Mouse (Mus musculus): Measurements from ENCODE around the gene 4930572O03Rik.
"Not testable (repeated sequence)": the region's sequence is repeated elsewhere in the genome, so short reads cannot be mapped to it uniquely, and the experiment has no call there.

Gene 4930572O03Rik

GRCm38 (mm10) chr5:15628136-15628535 is 28.7 kb downstream of the 4930572O03Rik start:
- in situ Hi-C loops (cut with MboI, MseI), result not testable (repeated sequence)

- in situ Hi-C loops (cut with MboI, MseI), result not testable (repeated sequence)
Measured at GRCm38 (mm10) chr5:15618764-15619163, 38.1 kb downstream of the 4930572O03Rik start, which contains the start of gene Speer4d. Gene Speer4d (plus strand): TSS chr5:15619064.

GRCm38 (mm10) chr5:15616195-15616594 is 40.7 kb downstream of the 4930572O03Rik start:
- in situ Hi-C loops (cut with MboI, MseI), result not testable (repeated sequence)

- in situ Hi-C loops (cut with MboI, MseI), result not testable (repeated sequence)
Measured at GRCm38 (mm10) chr5:15610695-15611094, 46.2 kb downstream of the 4930572O03Rik start.

- in situ Hi-C loops (cut with MboI, MseI), result loop anchor here (5.0 kb wide), 1 partner anchor 119 kb away; no protein-coding TSS in a partner anchor
Measured at GRCm38 (mm10) chr5:15606677-15607076, 50.2 kb downstream of the 4930572O03Rik start.

GRCm38 (mm10) chr5:15603585-15603984 is 53.3 kb downstream of the 4930572O03Rik start:
- in situ Hi-C loops (cut with MboI, MseI), result not testable (repeated sequence)

GRCm38 (mm10) chr5:15603008-15603407 is 53.9 kb downstream of the 4930572O03Rik start:
- in situ Hi-C loops (cut with MboI, MseI), result not testable (repeated sequence)

- in situ Hi-C loops (cut with MboI, MseI), result not testable (repeated sequence)
Measured at GRCm38 (mm10) chr5:15602424-15602947, 54.4 kb downstream of the 4930572O03Rik start.

Measured in T-helper 1 cell (primary cell).